Mouse (Mus musculus) bone marrow, adult 2 months (tissue): Measurements from ENCODE around the gene Alg10b.
"Not testable (repeated sequence)": the region's sequence is repeated elsewhere in the genome, so short reads cannot be mapped to it uniquely, and the experiment has no call there.

Experiments
- CTCF ChIP-seq: fragments of 200-500 bp; IDR thresholded peaks from 2 replicates; pipeline ENCODE4 v1.5.1; 2011; ENCODE audit warnings: low read length, control low read depth; ENCODE audit not compliant: control insufficient read depth, insufficient read depth
- POLR2A ChIP-seq: fragments of 200-500 bp; IDR thresholded peaks from 2 replicates; pipeline ENCODE4 v1.6.1; 2011; ENCODE audit warnings: low read depth, mild to moderate bottlenecking, control low read depth, low read length, borderline replicate concordance; ENCODE audit not compliant: control insufficient read depth

DNA sequence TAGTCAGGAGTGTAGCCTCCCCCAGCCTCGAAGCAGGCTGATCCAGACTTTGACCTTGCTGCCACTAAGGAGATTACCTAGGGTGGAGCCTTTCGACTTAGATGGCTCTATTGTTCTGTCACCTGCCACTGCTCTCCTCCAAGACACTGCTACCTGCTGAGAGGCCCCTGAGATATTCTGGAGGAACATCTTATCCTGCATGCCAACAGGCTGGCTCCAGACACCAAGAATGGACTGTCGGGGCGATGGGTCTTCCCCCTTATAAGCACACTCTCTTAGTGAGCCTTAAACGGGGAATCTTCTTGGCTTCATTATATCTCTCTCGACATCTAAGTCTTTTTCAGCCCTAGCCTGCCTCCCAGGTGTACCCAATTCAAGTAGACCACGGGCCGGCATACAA is 41.0 kb upstream of the Alg10b start:
- not testable (repeated sequence) for TF ChIP-seq CTCF, POLR2A
